Mouse (Mus musculus): Measurements from ENCODE around the gene Nrd1.

DNA sequence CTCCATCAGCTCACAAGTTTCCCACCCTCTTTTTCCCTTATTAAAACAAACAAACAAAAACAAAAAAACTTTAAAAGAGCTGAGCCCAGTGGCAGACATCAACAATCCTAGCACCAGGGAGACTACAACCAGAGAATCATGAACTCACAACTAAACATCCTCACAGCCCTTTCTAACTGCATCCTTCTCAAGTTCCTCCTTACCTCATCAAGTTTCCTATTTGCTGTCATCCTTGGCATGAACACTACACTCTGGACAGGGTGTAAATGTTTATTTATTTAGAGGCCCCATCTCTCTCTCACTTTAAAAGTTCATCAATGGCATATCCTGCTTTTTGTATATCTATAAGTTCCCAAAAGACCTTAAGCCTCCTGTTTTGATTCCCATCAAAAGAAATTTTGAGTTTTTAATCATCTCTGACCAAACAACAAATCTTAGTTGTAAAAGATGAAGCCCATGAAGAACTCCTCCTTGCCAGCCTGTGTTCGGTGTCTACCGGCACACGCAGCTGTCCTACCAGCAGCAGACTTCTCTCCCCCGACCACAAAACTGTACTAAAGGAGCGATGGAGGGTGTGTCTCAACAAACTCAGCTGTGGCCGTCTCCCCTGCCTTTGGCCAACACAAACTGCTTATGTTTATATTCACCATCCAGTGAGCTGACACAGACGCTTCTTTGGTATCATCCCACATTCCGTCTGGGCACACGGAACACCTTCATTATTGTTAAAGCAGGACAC is 102.9 kb downstream of the Nrd1 start:
- TF ChIP-seq TAL1 (IDR thresholded peaks at IDR 0.05; ENCODE audit: low read length) (no peak), GATA1 (IDR thresholded peaks at IDR 0.05; ENCODE audit: low read length) (no peak)

Measured in erythroblast, embryonic 14.5 days (primary cell).